Mouse (Mus musculus) G1E (cell line): ENCODE results near the gene Ccdc141.

Source experiments
- CTCF ChIP-seq: IDR thresholded peaks from 2 replicates; pipeline ENCODE4 v1.5.1; 2012; ENCODE audit warnings: low read depth, low read length, inconsistent platforms, mixed read lengths
- GATA1 ChIP-seq: IDR thresholded peaks from 2 replicates; pipeline ENCODE4 v1.6.1; 2012; ENCODE audit warnings: borderline replicate concordance, low read length, inconsistent platforms, mixed read lengths
- GATA2 ChIP-seq: IDR thresholded peaks from 2 replicates; pipeline ENCODE4 v1.6.1; 2012; ENCODE audit warnings: low read depth, low read length, inconsistent platforms, borderline replicate concordance
- TAL1 ChIP-seq: conservative IDR thresholded peaks from 2 replicates; pipeline ENCODE4 v1.6.1; 2012; ENCODE audit warnings: low read depth, low read length, inconsistent platforms, mixed read lengths

DNA sequence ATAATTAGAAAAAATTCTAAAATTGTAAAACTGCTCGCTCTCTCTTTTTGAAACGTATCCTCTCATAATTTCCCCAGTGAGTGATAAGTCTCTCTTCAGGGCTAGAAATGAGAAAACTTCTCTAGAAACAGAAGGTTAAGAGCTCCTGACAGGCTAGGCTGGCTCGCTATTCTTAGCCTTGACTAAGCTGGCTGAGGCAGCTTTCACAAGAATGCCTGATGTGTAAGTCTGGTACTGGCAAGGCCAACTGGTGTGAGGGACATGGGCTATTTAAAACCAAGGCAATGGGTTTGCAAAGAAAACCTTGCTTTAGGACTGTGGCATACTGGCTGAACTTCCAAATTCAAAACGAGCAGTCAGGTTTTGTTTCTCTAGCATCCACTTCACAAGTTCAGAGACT, 136.3 kb downstream of the Ccdc141 start:
- TF ChIP-seq CTCF = no peak
- TF ChIP-seq GATA2 = no peak
- TF ChIP-seq TAL1 = no peak
- TF ChIP-seq GATA1 = no peak
